Mouse (Mus musculus) neural tube, embryonic 14.5 days (tissue): ENCODE measurements around the gene N4bp2. TPM values are rescaled to one million over a fixed set of nuclear protein-coding genes. Genes with fewer than 3 reads are reported as not detected.
"Not testable (repeated sequence)": the region's sequence is repeated elsewhere in the genome, so short reads cannot be mapped to it uniquely, and the experiment has no call there.

Experiments used
- ATAC-seq: fragments of 200-750 bp; cut with Nextera tagmentation; 2 replicates; pipeline ENCODE4 v1.8.0; 2017; ENCODE audit warnings: low read depth, mild to moderate bottlenecking, moderate TSS enrichment, moderate library complexity
- H3K27ac ChIP-seq: fragments of 300-500 bp; sonication (generic); 2 replicates; pipeline ENCODE4 v1.5.1; 2014; ENCODE audit warnings: low read depth, mild to moderate bottlenecking, control low read depth, low read length, moderate library complexity, mixed read lengths
- H3K27me3 ChIP-seq: fragments of 300-500 bp; sonication (generic); 2 replicates; pipeline ENCODE4 v1.6.1; 2014; ENCODE audit warnings: low read length; ENCODE audit not compliant: control insufficient read depth, insufficient read depth
- H3K36me3 ChIP-seq: fragments of 300-500 bp; sonication (generic); 2 replicates; pipeline ENCODE4 v1.6.1; 2014; ENCODE audit warnings: low read length, mixed read lengths; ENCODE audit not compliant: control insufficient read depth, insufficient read depth
- H3K4me1 ChIP-seq: fragments of 300-500 bp; sonication (generic); 2 replicates; pipeline ENCODE4 v1.6.1; 2014; ENCODE audit warnings: low read length; ENCODE audit not compliant: control insufficient read depth, insufficient read depth
- H3K4me2 ChIP-seq: fragments of 300-500 bp; sonication (generic); 2 replicates; pipeline ENCODE4 v1.6.1; 2014; ENCODE audit warnings: mild to moderate bottlenecking, low read depth, low read length, control low read depth
- H3K4me3 ChIP-seq: fragments of 300-500 bp; sonication (generic); 2 replicates; pipeline ENCODE4 v1.5.1; 2014; ENCODE audit warnings: low read depth, low read length, control low read depth, mixed read lengths
- H3K9ac ChIP-seq: fragments of 300-500 bp; sonication (generic); replicated peaks from 2 replicates; pipeline ENCODE4 v1.6.1; 2014; ENCODE audit warnings: low read depth, mild to moderate bottlenecking, control low read depth, low read length, mixed read lengths
- H3K9me3 ChIP-seq: fragments of 300-500 bp; sonication (generic); 2 replicates; pipeline ENCODE4 v1.6.1; 2016; ENCODE audit warnings: low read length; ENCODE audit not compliant: control insufficient read depth
- WGBS: fragments of 180-500 bp; shearing (Covaris S2); extraction: QIAGEN DNeasy Blood & Tissue Kit; methylation state at CpG from one replicate; pipeline ENCODE4 v1.1.7; 2014; 5-methylcytosine and 5-hydroxymethylcytosine counted together
- polyA plus RNA-seq: library from polyadenylated mRNA; unstranded; fragments of >200 nt; fragmentation: Nextera tagmentation; extraction: Ambion mirVana; gene quantifications from 2 replicates; pipeline ENCODE4 v1.2.1, GENCODE M21; 2014

The N4bp2 gene
- polyA plus RNA-seq = 23.7 and 29.0 TPM in 2 replicates

DNA sequence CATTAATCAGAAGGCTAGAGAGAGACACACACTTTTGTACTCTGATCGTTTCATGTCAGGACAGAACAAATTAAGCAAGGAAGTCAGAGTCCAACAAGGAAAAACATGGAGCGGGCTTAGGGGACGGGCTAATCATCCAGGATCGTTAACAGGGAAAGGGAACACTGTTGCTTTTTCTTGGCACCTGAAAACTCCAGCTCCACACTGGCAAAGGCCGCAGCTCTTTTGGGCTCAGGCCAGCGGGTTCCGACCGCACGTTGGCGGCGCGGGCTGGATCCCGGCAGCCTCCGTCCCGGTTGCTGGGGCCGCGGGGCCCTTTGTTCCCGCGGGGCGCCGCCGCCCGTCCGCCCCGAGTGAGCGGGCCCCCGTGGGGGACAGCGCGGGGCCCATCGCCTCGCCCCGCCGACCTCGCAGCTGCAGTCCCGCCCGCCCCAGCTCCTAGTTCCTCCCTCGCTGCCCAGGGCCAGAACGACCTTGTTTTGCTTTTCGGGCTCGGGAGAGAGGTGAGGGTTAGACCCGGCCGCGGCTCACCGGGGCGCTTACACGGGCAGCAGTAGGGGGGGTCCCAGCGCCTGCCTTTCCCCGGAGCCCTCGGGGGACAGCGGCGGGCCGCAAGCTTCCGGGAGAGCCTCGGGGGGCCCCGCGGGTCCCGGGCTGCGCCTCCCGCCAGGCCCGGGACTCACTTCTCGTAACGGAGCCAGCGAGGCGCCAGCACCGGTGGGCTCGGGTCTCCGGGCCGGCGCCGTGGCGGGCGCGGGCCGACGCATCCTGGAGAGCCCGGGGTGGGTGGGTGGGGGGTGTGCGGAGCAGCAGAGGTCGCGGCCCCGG is at the start of gene N4bp2:
N4bp2 (plus strand) TSS at position 434 of the 828 bp plus-strand sequence.
- Histone ChIP-seq H3K9ac (peak within 1 kb of the TSS; percentile 99), H3K27me3 (peaks cover 4% of the 10 kb centered on the region; the same call in 1 of the 2 replicates), H3K4me2 (peak within 1 kb of the TSS; percentile 78), H3K9me3 (no peaks in the 10 kb centered on the region), H3K27ac (peak within 1 kb of the TSS; percentile 100), H3K4me1 (no peaks in the 10 kb centered on the region), H3K4me3 (peak within 1 kb of the TSS; percentile 92), H3K36me3 (no peaks in the 10 kb centered on the region)
- under 1% methylated on average over 60 of the region's 80 CpGs for WGBS
- ATAC-seq = peak; percentile 32

- no peak for ATAC-seq
- Histone ChIP-seq H3K9ac (no peak overlapping the region), H3K4me1 (no peaks in the 10 kb centered on the region), H3K4me2 (no peak overlapping the region), H3K9me3 (no peaks in the 10 kb centered on the region), H3K27me3 (no peaks in the 10 kb centered on the region), H3K4me3 (no peak overlapping the region), H3K27ac (no peak overlapping the region), H3K36me3 (no peaks in the 10 kb centered on the region)
- 91% methylated on average over 6 of the region's 6 CpGs for WGBS
Measured at GRCm38 (mm10) chr5:65715084-65715483, 48.2 kb upstream of the N4bp2 start.

DNA sequence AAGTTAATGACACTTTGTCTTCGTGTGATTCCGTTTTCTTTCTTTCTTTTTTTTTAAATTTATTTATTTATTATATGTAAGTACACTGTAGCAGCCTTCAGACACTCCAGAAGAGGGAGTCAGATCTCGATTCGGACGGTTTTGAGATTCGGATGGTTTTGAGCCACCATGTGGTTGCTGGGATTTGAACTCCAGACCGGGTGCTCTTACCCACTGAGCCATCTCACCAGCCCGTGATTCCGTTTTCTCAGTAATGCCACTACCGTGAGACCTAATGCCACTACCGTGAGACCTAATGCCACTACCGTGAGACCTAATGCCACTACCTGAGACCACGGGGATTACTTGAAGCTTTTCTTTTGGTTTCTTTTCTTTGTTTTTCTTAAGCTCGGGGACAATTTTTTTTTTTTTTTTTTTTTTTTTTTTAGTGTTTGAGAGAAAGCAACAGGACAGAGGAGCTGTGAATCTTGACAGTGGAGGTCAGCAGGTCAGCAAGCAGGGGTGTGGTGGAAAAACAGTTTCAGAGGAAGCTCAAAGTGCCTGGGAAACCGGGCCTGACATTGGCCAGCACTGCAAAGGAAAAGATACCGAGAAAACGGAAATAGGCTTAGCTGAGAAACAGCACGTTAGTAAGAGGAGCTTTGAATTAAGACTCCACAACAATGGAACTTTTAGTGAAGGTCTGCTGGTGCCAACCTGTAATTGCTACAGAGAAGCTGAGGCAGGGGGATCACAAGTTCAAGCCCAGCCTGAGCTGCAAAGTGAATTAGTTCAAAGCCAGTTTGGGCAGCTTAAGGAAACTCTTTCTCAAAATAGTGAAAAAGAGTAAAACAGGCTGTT is 46.0 kb upstream of the N4bp2 start:
- Histone ChIP-seq H3K9ac (no peak overlapping the region), H3K4me2 (no peak overlapping the region), H3K4me3 (no peak overlapping the region), H3K27me3 (no peaks in the 10 kb centered on the region), H3K27ac (no peak overlapping the region), H3K4me1 (no peaks in the 10 kb centered on the region), H3K36me3 (no peaks in the 10 kb centered on the region), H3K9me3 (no peaks in the 10 kb centered on the region)
- ATAC-seq = no peak
- WGBS = 86% methylated on average over 18 of the region's 18 CpGs

DNA sequence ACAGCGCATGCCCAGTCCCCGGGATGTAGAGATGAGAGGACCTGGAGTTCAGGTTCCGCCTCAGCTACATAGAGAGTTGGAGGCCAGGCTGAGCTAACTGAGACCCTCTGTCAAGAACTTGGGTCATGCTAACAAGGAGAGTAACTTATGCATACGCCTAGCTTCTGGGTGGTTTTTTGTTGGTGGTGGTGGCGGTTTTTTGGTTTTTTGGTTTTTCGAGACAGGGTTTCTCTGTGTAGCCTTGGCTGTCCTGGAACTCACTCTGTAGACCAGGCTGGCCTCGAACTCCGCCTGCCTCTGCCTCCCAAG is 45.5 kb upstream of the N4bp2 start:
- H3K27ac ChIP-seq, H3K4me1 ChIP-seq, H3K9me3 ChIP-seq, H3K36me3 ChIP-seq, H3K9ac ChIP-seq, H3K27me3 ChIP-seq, H3K4me2 ChIP-seq, H3K4me3 ChIP-seq, ATAC-seq: not testable (repeated sequence)
- WGBS = 92% methylated on average over 8 of the region's 8 CpGs

GRCm38 (mm10) chr5:65718368-65718767 is 45.0 kb upstream of the N4bp2 start:
- H3K4me3 ChIP-seq = no peak overlapping the region
- no peak for ATAC-seq
- H3K36me3 ChIP-seq = no peaks in the 10 kb centered on the region
- H3K4me2 ChIP-seq = no peak overlapping the region
- no peak overlapping the region for H3K27ac ChIP-seq
- 29% methylated on average over 3 of the region's 3 CpGs for WGBS
- H3K9ac ChIP-seq = no peak overlapping the region
- H3K4me1 ChIP-seq = no peaks in the 10 kb centered on the region
- H3K9me3 ChIP-seq = no peaks in the 10 kb centered on the region
- no peaks in the 10 kb centered on the region for H3K27me3 ChIP-seq

- 1% methylated on average over 23 of the region's 23 CpGs for WGBS
- H3K4me1 ChIP-seq = no peaks in the 10 kb centered on the region
- H3K9me3 ChIP-seq = no peaks in the 10 kb centered on the region
- H3K9ac ChIP-seq = peak overlapping the region; percentile 60
- peak; percentile 89 for ATAC-seq
- no peaks in the 10 kb centered on the region for H3K36me3 ChIP-seq
- H3K4me3 ChIP-seq = peak overlapping the region; percentile 31
- peak overlapping the region; percentile 77 for H3K27ac ChIP-seq
- peak overlapping the region; percentile 71 for H3K4me2 ChIP-seq
- H3K27me3 ChIP-seq = no peaks in the 10 kb centered on the region
Measured at GRCm38 (mm10) chr5:65724311-65725054, 38.8 kb upstream of the N4bp2 start.

- Histone ChIP-seq H3K4me3 (no peak overlapping the region), H3K4me1 (no peaks in the 10 kb centered on the region), H3K36me3 (no peaks in the 10 kb centered on the region), H3K9me3 (no peaks in the 10 kb centered on the region), H3K4me2 (no peak overlapping the region), H3K9ac (no peak overlapping the region), H3K27me3 (no peaks in the 10 kb centered on the region), H3K27ac (no peak overlapping the region)
- WGBS = 74% methylated on average over 9 of the region's 9 CpGs
- no peak for ATAC-seq
Measured at GRCm38 (mm10) chr5:65731173-65732007, 31.9 kb upstream of the N4bp2 start.

DNA sequence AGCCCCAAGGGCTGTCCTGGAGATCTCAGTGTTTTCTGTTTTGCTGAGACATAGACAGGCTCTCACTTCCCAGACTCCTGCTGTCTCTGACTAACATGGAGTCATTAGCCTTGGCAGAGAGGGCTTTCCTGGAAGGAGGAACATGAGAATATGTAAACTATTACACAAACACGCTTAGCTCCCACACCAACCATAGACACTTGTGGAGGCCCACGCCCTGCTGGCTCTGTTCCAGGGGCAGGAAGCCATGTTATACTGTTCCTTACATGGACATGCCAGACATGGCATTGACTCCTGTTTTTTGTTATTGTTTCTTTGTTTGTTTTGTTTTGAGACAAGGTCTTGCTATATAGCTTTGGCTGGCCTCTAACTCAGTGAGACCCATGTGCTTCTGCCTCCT is 27.7 kb upstream of the N4bp2 start:
- H3K9ac ChIP-seq = no peak overlapping the region
- no peak overlapping the region for H3K27ac ChIP-seq
- no peak overlapping the region for H3K4me3 ChIP-seq
- no peaks in the 10 kb centered on the region for H3K4me1 ChIP-seq
- H3K9me3 ChIP-seq = no peaks in the 10 kb centered on the region
- WGBS = 93% methylated on average over 2 of the region's 2 CpGs
- H3K27me3 ChIP-seq = no peaks in the 10 kb centered on the region
- ATAC-seq = no peak
- no peaks in the 10 kb centered on the region for H3K36me3 ChIP-seq
- no peak overlapping the region for H3K4me2 ChIP-seq
